Comparison of ENCODE assay signal across 12 mouse cellular contexts in the genomic region with DNA sequence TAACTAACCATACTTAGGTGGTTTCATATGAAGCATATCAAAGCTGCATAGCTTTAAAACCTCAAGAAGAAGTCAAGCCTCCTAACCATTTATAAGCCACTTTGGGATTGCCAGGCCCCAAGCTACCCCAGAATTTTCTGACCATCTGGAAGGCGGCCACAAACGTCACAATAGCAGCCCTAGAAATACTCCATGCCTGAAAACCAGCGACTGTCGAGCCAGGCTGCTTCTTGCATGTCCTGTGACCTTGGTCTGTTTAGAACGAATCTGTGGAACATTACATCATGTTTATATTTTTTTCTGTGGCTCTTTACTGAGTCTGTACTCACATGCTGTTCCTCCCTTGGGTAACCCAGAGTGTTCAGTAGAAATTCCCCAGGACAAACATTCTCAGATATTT.
"Had no signal": no experiment of that assay in that cellular context is flagged by ENCODE, and none has a peak within 500 bp of the region (broad histone marks: within the 10 kb centered on the region; RNA-seq: fewer than 3 reads in every experiment).

No protein-coding gene starts in this region.

- H3K27me3 ChIP-seq: kidney, embryonic 15.5 days; limb, embryonic 15.5 days; liver, embryonic 12.5 days; neural tube, embryonic 15.5 days had no signal

- H3K4me3 ChIP-seq: kidney, embryonic 15.5 days; limb, embryonic 15.5 days; liver, embryonic 12.5 days; midbrain, embryonic 10.5 days; myocyte; neural tube, embryonic 15.5 days had no signal

- H3K36me3 ChIP-seq: kidney, embryonic 15.5 days; limb, embryonic 15.5 days; liver, embryonic 12.5 days; midbrain, embryonic 10.5 days; neural tube, embryonic 15.5 days had no signal

- H3K27ac ChIP-seq: kidney, embryonic 15.5 days; limb, embryonic 15.5 days; liver, embryonic 12.5 days; midbrain, embryonic 10.5 days; neural tube, embryonic 15.5 days; stomach, postnatal 0 days had no signal

- H3K4me1 ChIP-seq: kidney, embryonic 15.5 days; limb, embryonic 15.5 days; liver, embryonic 12.5 days; midbrain, embryonic 10.5 days; neural tube, embryonic 15.5 days had no signal

- ATAC-seq: liver, embryonic 12.5 days had no signal

- H3K4me2 ChIP-seq: kidney, embryonic 15.5 days; limb, embryonic 15.5 days; liver, embryonic 12.5 days; lung, embryonic 14.5 days; neural tube, embryonic 15.5 days had no signal

- H3K9me3 ChIP-seq: kidney, embryonic 15.5 days; limb, embryonic 15.5 days; liver, embryonic 12.5 days; midbrain, embryonic 10.5 days; neural tube, embryonic 15.5 days had no signal

- H3K9ac ChIP-seq: kidney, embryonic 15.5 days; limb, embryonic 15.5 days; liver, embryonic 12.5 days; lung, embryonic 14.5 days; neural tube, embryonic 15.5 days had no signal

- DNase-seq: left cerebral cortex, postnatal 4 days; lung, embryonic 14.5 days; lung, postnatal 10 days; lung, postnatal 4 days; midbrain, embryonic 14.5 days had no signal
